Mouse (Mus musculus) lung, embryonic 14.5 days (tissue): ENCODE data around the gene Mfsd2b. TPM values are rescaled to one million over a fixed set of nuclear protein-coding genes. Genes with fewer than 3 reads are reported as not detected.

ENCODE experiments used
- ATAC-seq: fragments of 200-750 bp; cut with Nextera tagmentation; 2 replicates; pipeline ENCODE4 v1.8.0; 2017; ENCODE audit warnings: mild to moderate bottlenecking, moderate TSS enrichment, moderate library complexity; ENCODE audit not compliant: insufficient read depth
- DNase-seq: peaks from one replicate; pipeline ENCODE4 v3.0.0-alpha.2; 2015
- H3K27ac ChIP-seq: fragments of 300-500 bp; sonication (generic); 2 replicates; pipeline ENCODE4 v1.5.1; 2014; ENCODE audit warnings: low read depth, mild to moderate bottlenecking, moderate library complexity
- H3K27me3 ChIP-seq: fragments of 300-500 bp; sonication (generic); 2 replicates; pipeline ENCODE4 v1.6.1; 2014; ENCODE audit warnings: low read length, control low read depth; ENCODE audit not compliant: insufficient read depth
- H3K36me3 ChIP-seq: fragments of 300-500 bp; sonication (generic); 2 replicates; pipeline ENCODE4 v1.6.1; 2014; ENCODE audit warnings: control low read depth; ENCODE audit not compliant: insufficient read depth
- H3K4me1 ChIP-seq: fragments of 300-500 bp; sonication (generic); 2 replicates; pipeline ENCODE4 v1.6.1; 2014; ENCODE audit warnings: antibody characterized with exemption, control low read depth; ENCODE audit not compliant: insufficient read depth
- H3K4me2 ChIP-seq: fragments of 300-500 bp; sonication (generic); 2 replicates; pipeline ENCODE4 v1.6.1; 2014; ENCODE audit warnings: mild to moderate bottlenecking
- H3K4me3 ChIP-seq: fragments of 300-500 bp; sonication (generic); 2 replicates; pipeline ENCODE4 v1.5.1; 2014; ENCODE audit warnings: low read depth, low read length
- H3K9ac ChIP-seq: fragments of 300-500 bp; sonication (generic); 2 replicates; pipeline ENCODE4 v1.6.1; 2014
- H3K9me3 ChIP-seq: fragments of 300-500 bp; sonication (generic); 2 replicates; pipeline ENCODE4 v1.6.1; 2016; ENCODE audit warnings: low read depth, low read length, control low read depth
- CTCF ChIP-seq: IDR thresholded peaks from 2 replicates; pipeline ENCODE4 v1.5.1; 2016; ENCODE audit warnings: antibody characterized with exemption, low read depth
- WGBS: fragments of 180-500 bp; shearing (Covaris S2); extraction: QIAGEN DNeasy Blood & Tissue Kit; methylation state at CpG from one replicate; pipeline ENCODE4 v1.1.7; 2014; 5-methylcytosine and 5-hydroxymethylcytosine counted together
- polyA plus RNA-seq: library from polyadenylated mRNA; unstranded; fragments of >200 nt; fragmentation: Nextera tagmentation; extraction: Ambion mirVana; gene quantifications from 2 replicates; pipeline ENCODE4 v1.2.1, GENCODE M21; 2014

The Mfsd2b gene
- polyA plus RNA-seq, 1 experiment from 2014 or later: 2.9 TPM

- Histone ChIP-seq H3K27ac (peak overlapping the region; percentile 38; the same call in 1 of the 2 replicates), H3K4me2 (peak overlapping the region; percentile 64; the same call in 1 of the 2 replicates), H3K9me3 (no peaks in the 10 kb centered on the region), H3K9ac (no peak overlapping the region), H3K4me1 (peaks cover 5% of the 10 kb centered on the region), H3K4me3 (peak overlapping the region; percentile 32; the same call in 1 of the 2 replicates), H3K27me3 (no peaks in the 10 kb centered on the region), H3K36me3 (no peaks in the 10 kb centered on the region)
- no peak for TF ChIP-seq CTCF
- WGBS: 51% methylated on average over 5 of the region's 5 CpGs
- ATAC-seq (peak; percentile 30; the same call in 1 of the 2 replicates), DNase-seq (peak; percentile 42)
Observed at GRCm38 (mm10) chr12:4872983-4873477, 1.1 kb downstream of the Mfsd2b start.

GRCm38 (mm10) chr12:4872273-4872672, 1.9 kb downstream of the Mfsd2b start:
- 51% methylated on average over 4 of the region's 4 CpGs for WGBS
- H3K4me2 ChIP-seq: peak overlapping the region; percentile 18; the same call in 1 of the 2 replicates
- H3K36me3 ChIP-seq: no peaks in the 10 kb centered on the region
- no peak for TF ChIP-seq CTCF
- H3K4me1 ChIP-seq: peaks cover 5% of the 10 kb centered on the region
- no peaks in the 10 kb centered on the region for H3K27me3 ChIP-seq
- H3K9ac ChIP-seq: no peak overlapping the region
- no peaks in the 10 kb centered on the region for H3K9me3 ChIP-seq
- ATAC-seq: no peak
- H3K4me3 ChIP-seq: no peak overlapping the region
- DNase-seq: peak; percentile 11
- peak overlapping the region; percentile 12; the same call in 1 of the 2 replicates for H3K27ac ChIP-seq

- H3K4me1 ChIP-seq: peaks cover 5% of the 10 kb centered on the region
- TF ChIP-seq CTCF: no peak
- H3K36me3 ChIP-seq: no peaks in the 10 kb centered on the region
- WGBS: 87% methylated on average over 5 of the region's 5 CpGs
- H3K27me3 ChIP-seq: no peaks in the 10 kb centered on the region
- no peaks in the 10 kb centered on the region for H3K9me3 ChIP-seq
- no peak overlapping the region for H3K9ac ChIP-seq
- H3K27ac ChIP-seq: no peak overlapping the region
- DNase-seq (no peak), ATAC-seq (no peak)
- H3K4me2 ChIP-seq: no peak overlapping the region
- H3K4me3 ChIP-seq: no peak overlapping the region
Observed at GRCm38 (mm10) chr12:4871260-4871659, 2.9 kb downstream of the Mfsd2b start.

GRCm38 (mm10) chr12:4868924-4869323, 5.2 kb downstream of the Mfsd2b start:
- no peak for DNase-seq
- no peak for ATAC-seq
- 73% methylated on average over 8 of the region's 8 CpGs for WGBS

GRCm38 (mm10) chr12:4864338-4864690, 9.8 kb downstream of the Mfsd2b start:
- 49% methylated on average over 4 of the region's 4 CpGs for WGBS
- no peak for TF ChIP-seq CTCF
- no peaks in the 10 kb centered on the region for H3K27me3 ChIP-seq
- H3K4me3 ChIP-seq: no peak overlapping the region
- H3K4me2 ChIP-seq: no peak overlapping the region
- H3K9ac ChIP-seq: no peak overlapping the region
- H3K36me3 ChIP-seq: 0 out of 2 replicates have a peak, but pooled peaks cover 4% of the 10 kb centered on the region
- peaks cover 7% of the 10 kb centered on the region; the same call in 1 of the 2 replicates for H3K4me1 ChIP-seq
- ATAC-seq: no peak
- no peaks in the 10 kb centered on the region for H3K9me3 ChIP-seq
- DNase-seq: peak; percentile 24
- H3K27ac ChIP-seq: peak overlapping the region; percentile 43; the same call in 1 of the 2 replicates

More at GRCm38 (mm10) chr12:4868924-4869323, 5.2 kb downstream of the Mfsd2b start:
- H3K27ac ChIP-seq: no peak overlapping the region
- H3K27me3 ChIP-seq: no peaks in the 10 kb centered on the region
- H3K9me3 ChIP-seq: no peaks in the 10 kb centered on the region
- no peak for TF ChIP-seq CTCF
- no peak overlapping the region for H3K4me2 ChIP-seq
- H3K4me1 ChIP-seq: peaks cover 7% of the 10 kb centered on the region
- H3K36me3 ChIP-seq: no peaks in the 10 kb centered on the region
- no peak overlapping the region for H3K9ac ChIP-seq
- no peak overlapping the region for H3K4me3 ChIP-seq

- WGBS: 30% methylated on average over 4 of the region's 4 CpGs
- Histone ChIP-seq H3K4me2 (no peak overlapping the region), H3K4me1 (peaks cover 7% of the 10 kb centered on the region; the same call in 1 of the 2 replicates), H3K36me3 (0 out of 2 replicates have a peak, but pooled peaks cover 4% of the 10 kb centered on the region), H3K9me3 (no peaks in the 10 kb centered on the region), H3K27ac (peak overlapping the region; percentile 43; the same call in 1 of the 2 replicates), H3K27me3 (no peaks in the 10 kb centered on the region), H3K9ac (no peak overlapping the region), H3K4me3 (no peak overlapping the region)
- DNase-seq: peak; percentile 85
- ATAC-seq: peak; percentile 83
- no peak for TF ChIP-seq CTCF
Observed at GRCm38 (mm10) chr12:4863654-4864337, 10.4 kb downstream of the Mfsd2b start.

- H3K4me1 ChIP-seq: peaks cover 7% of the 10 kb centered on the region; the same call in 1 of the 2 replicates
- DNase-seq: no peak
- H3K9ac ChIP-seq: no peak overlapping the region
- H3K9me3 ChIP-seq: no peaks in the 10 kb centered on the region
- no peak overlapping the region for H3K4me3 ChIP-seq
- no peak overlapping the region for H3K4me2 ChIP-seq
- H3K27ac ChIP-seq: no peak overlapping the region
- ATAC-seq: no peak
- 90% methylated on average over 4 of the region's 4 CpGs for WGBS
- H3K36me3 ChIP-seq: 0 out of 2 replicates have a peak, but pooled peaks cover 8% of the 10 kb centered on the region
- H3K27me3 ChIP-seq: no peaks in the 10 kb centered on the region
- peak; percentile 32 for TF ChIP-seq CTCF
Observed at GRCm38 (mm10) chr12:4862672-4863071, 11.5 kb downstream of the Mfsd2b start.
